Mouse (Mus musculus) liver, adult 2 months (tissue): ENCODE results near the gene Lrrc10b. TPM values are rescaled to one million over a fixed set of nuclear protein-coding genes. Genes with fewer than 3 reads are reported as not detected.

Experiments
- DNase-seq: peaks from one replicate; pipeline ENCODE4 v3.0.0-alpha.2; 2011; ENCODE audit warnings: low read depth, low spot score; ENCODE audit errors: extremely low read depth
- H3K27ac ChIP-seq: fragments of 200-500 bp; replicated peaks from 2 replicates; pipeline ENCODE4 v1.5.1; 2012; ENCODE audit warnings: low read depth, mild to moderate bottlenecking, control low read depth, inconsistent platforms, low read length; ENCODE audit not compliant: insufficient read depth
- H3K27me3 ChIP-seq: fragments of 200-500 bp; 2 replicates; pipeline ENCODE4 v1.6.1; 2012; ENCODE audit warnings: mild to moderate bottlenecking, moderate library complexity, low read length, inconsistent platforms; ENCODE audit not compliant: control insufficient read depth, insufficient read depth
- H3K36me3 ChIP-seq: fragments of 200-500 bp; 2 replicates; pipeline ENCODE4 v1.6.1; 2012; ENCODE audit warnings: low read length, inconsistent platforms; ENCODE audit not compliant: control insufficient read depth, insufficient read depth
- H3K4me1 ChIP-seq: fragments of 200-500 bp; 2 replicates; pipeline ENCODE4 v1.6.1; 2011; ENCODE audit warnings: low read length; ENCODE audit not compliant: control insufficient read depth, insufficient read depth
- H3K4me3 ChIP-seq: fragments of 200-500 bp; 2 replicates; pipeline ENCODE4 v1.5.1; 2011; ENCODE audit warnings: low read depth, mild to moderate bottlenecking, control low read depth, low read length, moderate library complexity; ENCODE audit not compliant: insufficient read depth
- H3K79me2 ChIP-seq: fragments of 200-500 bp; 2 replicates; pipeline ENCODE4 v1.6.1; 2012; ENCODE audit warnings: inconsistent platforms, mild to moderate bottlenecking, low read length, moderate library complexity; ENCODE audit not compliant: control insufficient read depth, insufficient read depth
- H3K9ac ChIP-seq: fragments of 200-500 bp; 2 replicates; pipeline ENCODE4 v1.6.1; 2012; ENCODE audit warnings: low read depth, mild to moderate bottlenecking, control low read depth, inconsistent platforms, low read length
- CTCF ChIP-seq: fragments of 200-500 bp; IDR thresholded peaks from 2 replicates; pipeline ENCODE4 v1.5.1; 2011; ENCODE audit warnings: low read depth, low read length, control low read depth
- POLR2A ChIP-seq: fragments of 200-500 bp; IDR thresholded peaks from 2 replicates; pipeline ENCODE4 v1.6.1; 2011; ENCODE audit warnings: low read length, control low read depth; ENCODE audit not compliant: insufficient read depth; ENCODE audit errors: extremely low read depth
- WGBS: fragments of 180-500 bp; shearing (Covaris S2); methylation state at CpG from one replicate; pipeline ENCODE4 v1.1.7; 2018; 5-methylcytosine and 5-hydroxymethylcytosine counted together
- polyA plus RNA-seq: library from polyadenylated mRNA; depleted of rRNA; stranded (reverse); fragments of >200 nt; gene quantifications from 2 replicates; pipeline ENCODE4 v1.2.3, GENCODE M21; 2012
- total RNA-seq: library from RNA; depleted of rRNA; stranded (reverse); fragments of >200 nt; gene quantifications from 2 replicates; pipeline ENCODE4 v1.2.3, GENCODE M21; 2014

Lrrc10b gene
- total and polyA plus RNA-seq, 2 experiments, result not detected

GRCm38 (mm10) chr19:10431841-10432240 lies 25.4 kb downstream of the Lrrc10b start:
- TF ChIP-seq CTCF (no peak), POLR2A (no peak)
- no peak for DNase-seq
- Histone ChIP-seq H3K27ac (no peak overlapping the region), H3K9ac (no peak overlapping the region), H3K79me2 (no peaks in the 10 kb centered on the region), H3K4me1 (no peaks in the 10 kb centered on the region), H3K27me3 (no peaks in the 10 kb centered on the region), H3K36me3 (no peaks in the 10 kb centered on the region), H3K4me3 (no peak overlapping the region)
- 74% methylated on average over 4 of the region's 4 CpGs for WGBS

DNA sequence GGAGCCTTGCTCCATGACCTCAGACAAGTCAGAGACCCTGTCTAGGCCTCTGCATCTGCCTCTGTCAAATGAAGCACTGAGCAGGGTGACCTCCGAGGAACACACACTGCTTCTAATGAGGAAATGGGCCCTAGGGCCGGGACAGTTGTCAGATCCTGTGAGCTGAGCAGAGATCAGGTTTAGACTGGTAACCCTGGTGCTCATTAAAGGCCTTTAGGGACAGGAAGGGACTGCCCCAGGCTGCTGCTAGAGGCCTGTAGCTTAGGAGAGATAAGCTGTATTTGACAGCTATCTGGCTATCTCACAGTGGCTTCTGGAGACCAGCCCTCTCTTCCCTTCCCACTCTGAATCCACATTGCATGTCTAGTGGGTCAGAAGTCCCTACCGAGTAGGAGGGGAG lies 25.9 kb downstream of the Lrrc10b start:
- no peaks in the 10 kb centered on the region for H3K36me3 ChIP-seq
- no peak overlapping the region for H3K27ac ChIP-seq
- H3K9ac ChIP-seq, result no peak overlapping the region
- TF ChIP-seq POLR2A, result no peak
- TF ChIP-seq CTCF, result no peak
- DNase-seq, result no peak
- H3K27me3 ChIP-seq, result no peaks in the 10 kb centered on the region
- no peak overlapping the region for H3K4me3 ChIP-seq
- H3K4me1 ChIP-seq, result no peaks in the 10 kb centered on the region
- WGBS, result 55% methylated on average over 3 of the region's 3 CpGs
- no peaks in the 10 kb centered on the region for H3K79me2 ChIP-seq

DNA sequence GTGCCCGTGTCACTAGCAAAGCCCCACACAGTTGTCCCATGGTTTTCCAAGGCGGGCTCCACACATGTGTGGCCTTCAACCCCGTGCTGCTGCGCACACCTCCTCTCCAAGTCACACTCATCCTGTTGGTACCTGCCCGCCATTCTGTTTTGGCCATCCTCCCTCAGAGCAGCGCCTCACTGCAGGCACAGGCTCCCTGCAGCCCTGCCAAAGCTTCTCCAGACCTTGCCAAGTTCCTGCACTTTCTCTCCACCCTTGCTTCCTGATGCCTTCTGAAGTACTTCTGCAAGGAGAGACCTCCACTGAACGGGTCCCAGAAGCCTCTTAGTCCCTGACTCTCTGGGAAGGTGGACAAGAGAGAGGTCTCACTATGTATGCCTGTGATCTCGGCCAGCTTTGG lies 27.9 kb downstream of the Lrrc10b start:
- DNase-seq, result no peak
- TF ChIP-seq POLR2A (no peak), CTCF (no peak)
- Histone ChIP-seq H3K27me3 (no peaks in the 10 kb centered on the region), H3K4me1 (0 out of 2 replicates have a peak, but pooled peaks cover 1% of the 10 kb centered on the region), H3K79me2 (no peaks in the 10 kb centered on the region), H3K36me3 (no peaks in the 10 kb centered on the region), H3K4me3 (no peak overlapping the region), H3K9ac (no peak overlapping the region), H3K27ac (no peak overlapping the region)
- WGBS, result 77% methylated on average over 8 of the region's 8 CpGs

GRCm38 (mm10) chr19:10427431-10427830 lies 29.8 kb downstream of the Lrrc10b start:
- no peak overlapping the region for H3K27ac ChIP-seq
- no peaks in the 10 kb centered on the region for H3K36me3 ChIP-seq
- no peak for DNase-seq
- H3K9ac ChIP-seq, result no peak overlapping the region
- H3K79me2 ChIP-seq, result no peaks in the 10 kb centered on the region
- WGBS, result 82% methylated on average over 9 of the region's 9 CpGs
- no peak overlapping the region for H3K4me3 ChIP-seq
- no peak for TF ChIP-seq POLR2A
- no peak for TF ChIP-seq CTCF
- H3K27me3 ChIP-seq, result peaks cover 6% of the 10 kb centered on the region
- H3K4me1 ChIP-seq, result 0 out of 2 replicates have a peak, but pooled peaks cover 1% of the 10 kb centered on the region

DNA sequence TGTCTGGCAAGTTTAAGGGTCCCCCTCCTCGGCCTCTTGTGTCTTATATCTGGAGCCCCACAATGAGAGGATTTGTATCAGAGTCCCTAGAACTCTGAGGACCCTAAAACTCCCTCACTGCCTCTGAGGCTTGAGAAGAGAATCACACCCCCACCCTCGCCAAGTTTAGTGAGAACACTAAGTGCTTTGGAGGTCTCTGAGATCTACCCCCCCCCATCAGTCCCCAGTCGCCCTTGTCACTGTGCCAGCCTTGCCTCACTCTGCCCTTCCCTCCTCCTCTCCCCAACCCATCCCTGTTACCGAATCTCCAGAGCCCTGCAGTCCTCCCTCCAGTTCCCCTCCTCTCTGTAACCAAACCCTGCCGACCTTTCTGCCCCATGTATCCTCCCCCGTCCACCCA lies 30.5 kb downstream of the Lrrc10b start:
- 53% methylated on average over 6 of the region's 6 CpGs for WGBS
- Histone ChIP-seq H3K9ac (no peak overlapping the region), H3K4me1 (0 out of 2 replicates have a peak, but pooled peaks cover 1% of the 10 kb centered on the region), H3K27me3 (peaks cover 10% of the 10 kb centered on the region), H3K79me2 (no peaks in the 10 kb centered on the region), H3K4me3 (no peak overlapping the region), H3K36me3 (no peaks in the 10 kb centered on the region), H3K27ac (no peak overlapping the region)
- TF ChIP-seq CTCF, result no peak
- no peak for TF ChIP-seq POLR2A
- DNase-seq, result no peak

DNA sequence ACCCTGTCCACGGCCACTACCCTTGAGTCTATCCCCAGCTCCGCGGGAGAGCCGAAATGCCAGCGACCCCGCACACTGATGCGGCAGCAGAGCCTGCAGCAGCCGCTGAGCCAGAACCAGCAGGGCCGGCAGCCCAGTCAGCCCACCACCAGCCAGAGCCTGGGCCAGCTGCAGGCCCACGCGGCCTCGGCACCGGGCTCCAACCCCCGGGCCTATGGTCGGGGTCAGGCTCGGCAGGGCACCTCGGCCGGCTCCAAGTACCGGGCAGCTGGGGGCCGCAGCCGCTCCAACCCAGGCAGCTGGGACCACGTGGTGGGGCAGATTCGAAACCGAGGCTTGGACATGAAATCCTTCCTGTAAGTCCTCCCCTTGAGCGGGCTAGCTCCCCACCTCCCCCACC lies 31.0 kb downstream of the Lrrc10b start:
- H3K36me3 ChIP-seq, result no peaks in the 10 kb centered on the region
- peaks cover 10% of the 10 kb centered on the region for H3K27me3 ChIP-seq
- H3K4me3 ChIP-seq, result no peak overlapping the region
- H3K27ac ChIP-seq, result no peak overlapping the region
- 78% methylated on average over 25 of the region's 25 CpGs for WGBS
- H3K9ac ChIP-seq, result no peak overlapping the region
- no peak for TF ChIP-seq CTCF
- no peak for TF ChIP-seq POLR2A
- no peak for DNase-seq
- H3K79me2 ChIP-seq, result no peaks in the 10 kb centered on the region
- 0 out of 2 replicates have a peak, but pooled peaks cover 1% of the 10 kb centered on the region for H3K4me1 ChIP-seq
